Mouse (Mus musculus): Measurements from ENCODE around the gene Phactr1. TPM values are rescaled to one million over a fixed set of nuclear protein-coding genes. Genes with fewer than 3 reads are reported as not detected.

Phactr1 gene
- polyA plus RNA-seq, 1 experiment from 2014 or later = 7.9 TPM

DNA sequence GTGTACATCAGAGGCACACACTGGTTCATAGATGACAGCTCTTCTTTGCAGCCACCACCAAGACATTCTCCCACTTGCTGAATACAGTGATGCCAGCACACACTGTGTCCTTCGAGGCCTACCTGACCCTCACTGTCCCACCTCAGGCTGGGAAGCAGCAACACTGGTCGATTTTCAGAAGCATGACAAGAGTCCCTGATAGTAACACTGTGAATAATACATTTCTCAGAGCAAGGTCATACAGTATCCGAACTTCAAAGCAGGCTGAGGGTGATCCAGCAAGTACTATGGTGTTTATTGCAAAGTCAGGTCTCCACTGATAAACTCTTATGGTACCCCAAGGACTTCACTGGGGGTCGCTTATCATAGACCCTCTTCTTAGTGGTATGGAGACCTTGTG is 390.1 kb downstream of the Phactr1 start:
- Histone ChIP-seq H3K36me3 (no peaks in the 10 kb centered on the region), H3K27me3 (replicated peaks) (no peaks in the 10 kb centered on the region), H3K9ac (no peak overlapping the region), H3K4me3 (replicated peaks) (no peak overlapping the region), H3K27ac (no peak overlapping the region), H3K9me3 (no peaks in the 10 kb centered on the region), H3K4me1 (no peaks in the 10 kb centered on the region), H3K4me2 (no peak overlapping the region)
- 82% methylated on average over 4 of the region's 4 CpGs for WGBS
- ATAC-seq (ENCODE audit: insufficient read depth, low FRiP score, low read depth) = no peak

DNA sequence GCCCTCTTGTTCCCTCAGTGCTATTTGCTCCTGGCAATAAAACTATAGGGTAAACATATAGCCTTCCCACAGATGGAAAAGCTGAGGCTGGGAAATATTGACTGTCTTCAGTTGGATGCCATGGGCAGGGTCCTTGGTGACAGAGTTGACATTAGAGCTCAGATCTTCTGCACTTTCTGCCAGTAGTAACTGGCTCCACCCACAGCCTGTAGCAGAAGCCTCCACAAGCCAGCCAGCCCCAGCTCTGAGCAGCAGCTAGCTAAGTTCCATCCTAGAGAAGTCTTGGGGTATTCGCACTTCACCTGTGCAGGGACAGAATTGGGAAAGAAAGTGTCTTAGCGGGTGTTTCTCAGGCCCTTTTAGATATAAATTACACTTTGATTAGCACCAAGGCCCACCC is 390.5 kb downstream of the Phactr1 start:
- no peaks in the 10 kb centered on the region for H3K36me3 ChIP-seq
- no peak for ATAC-seq (ENCODE audit: insufficient read depth, low FRiP score, low read depth)
- H3K4me1 ChIP-seq = no peaks in the 10 kb centered on the region

DNA sequence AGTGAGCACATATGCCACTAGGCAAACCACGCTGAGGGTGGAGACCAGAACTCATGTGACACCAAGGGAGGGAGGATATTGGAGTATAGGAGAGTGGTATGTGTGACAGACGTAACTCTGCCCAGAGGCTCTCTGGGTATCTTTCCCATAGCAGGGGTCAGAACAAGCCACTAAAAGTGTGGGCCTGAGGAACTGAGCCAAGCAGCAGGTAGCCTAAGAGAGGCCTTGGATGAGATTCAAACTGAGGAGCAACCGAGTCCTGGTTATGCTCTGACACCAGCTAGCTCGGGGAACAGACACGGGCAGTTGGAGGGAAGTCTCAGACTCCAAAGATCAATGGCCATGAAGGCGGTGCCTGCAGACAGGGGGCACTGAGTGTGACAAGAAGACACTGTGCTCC is 395.0 kb downstream of the Phactr1 start:
- no peaks in the 10 kb centered on the region for H3K9me3 ChIP-seq
- 78% methylated on average over 6 of the region's 6 CpGs for WGBS
- H3K36me3 ChIP-seq = no peaks in the 10 kb centered on the region
- no peak overlapping the region for H3K4me3 ChIP-seq (replicated peaks)
- H3K9ac ChIP-seq = no peak overlapping the region
- no peak overlapping the region for H3K4me2 ChIP-seq
- no peak for ATAC-seq (ENCODE audit: insufficient read depth, low FRiP score, low read depth)
- H3K27me3 ChIP-seq (replicated peaks) = no peaks in the 10 kb centered on the region
- H3K4me1 ChIP-seq = no peaks in the 10 kb centered on the region
- H3K27ac ChIP-seq = no peak overlapping the region

More for the DNA sequence above, 390.5 kb downstream of the Phactr1 start:
- no peak overlapping the region for H3K4me3 ChIP-seq (replicated peaks)
- H3K9me3 ChIP-seq = no peaks in the 10 kb centered on the region
- H3K27me3 ChIP-seq (replicated peaks) = no peaks in the 10 kb centered on the region
- 92% methylated on average over 2 of the region's 2 CpGs for WGBS
- H3K27ac ChIP-seq = no peak overlapping the region
- H3K4me2 ChIP-seq = no peak overlapping the region
- H3K9ac ChIP-seq = no peak overlapping the region

DNA sequence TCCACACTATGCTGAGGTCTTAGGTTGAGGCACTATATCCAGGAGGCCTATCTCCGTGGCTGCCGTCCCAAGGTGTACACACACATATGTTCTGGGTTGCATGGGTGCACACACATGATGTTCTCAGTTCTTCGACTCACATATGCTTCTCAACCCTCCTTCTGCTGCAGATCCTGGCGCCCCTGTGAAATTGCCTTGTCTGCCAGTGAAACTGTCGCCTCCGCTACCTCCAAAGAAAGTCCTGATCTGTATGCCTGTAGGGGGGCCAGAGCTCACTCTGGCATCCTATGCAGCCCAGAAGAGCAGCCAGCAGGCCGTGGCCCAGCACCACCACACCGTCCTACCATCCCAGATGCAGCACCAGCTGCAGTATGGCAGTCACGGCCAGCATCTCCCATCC is 397.1 kb downstream of the Phactr1 start:
- no peak overlapping the region for H3K27ac ChIP-seq

DNA sequence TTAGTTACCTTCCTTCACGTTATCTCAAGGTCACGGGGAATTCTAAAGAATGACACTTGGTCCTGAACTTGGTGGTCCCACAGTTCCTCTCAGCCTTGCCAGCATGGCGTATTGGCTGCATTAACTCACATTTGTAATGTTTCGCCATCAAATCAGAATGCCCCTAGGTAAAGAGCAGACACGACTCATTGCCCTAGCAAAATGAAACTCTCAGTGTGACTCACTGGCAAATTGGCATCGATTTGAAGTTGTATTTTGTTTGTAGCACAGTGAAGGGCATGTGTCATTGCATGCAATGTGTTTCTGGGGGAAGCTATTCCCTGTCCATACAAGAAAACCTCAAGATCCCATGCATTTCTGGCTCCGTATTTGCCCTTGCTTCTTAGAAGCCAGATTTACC is 404.8 kb downstream of the Phactr1 start:
- H3K9me3 ChIP-seq = no peaks in the 10 kb centered on the region
- no peaks in the 10 kb centered on the region for H3K27me3 ChIP-seq (replicated peaks)
- H3K4me1 ChIP-seq = no peaks in the 10 kb centered on the region
- no peak overlapping the region for H3K4me2 ChIP-seq
- 86% methylated on average over 7 of the region's 7 CpGs for WGBS
- H3K4me3 ChIP-seq (replicated peaks) = no peak overlapping the region
- no peak overlapping the region for H3K27ac ChIP-seq
- no peaks in the 10 kb centered on the region for H3K36me3 ChIP-seq
- H3K9ac ChIP-seq = no peak overlapping the region
- ATAC-seq (ENCODE audit: insufficient read depth, low FRiP score, low read depth) = no peak

More for the DNA sequence above, 397.1 kb downstream of the Phactr1 start:
- Histone ChIP-seq H3K9ac (no peak overlapping the region), H3K4me1 (no peaks in the 10 kb centered on the region), H3K36me3 (no peaks in the 10 kb centered on the region), H3K27me3 (replicated peaks) (no peaks in the 10 kb centered on the region), H3K4me2 (no peak overlapping the region), H3K4me3 (replicated peaks) (no peak overlapping the region), H3K9me3 (no peaks in the 10 kb centered on the region)
- ATAC-seq (ENCODE audit: insufficient read depth, low FRiP score, low read depth) = no peak
- 90% methylated on average over 9 of the region's 9 CpGs for WGBS

DNA sequence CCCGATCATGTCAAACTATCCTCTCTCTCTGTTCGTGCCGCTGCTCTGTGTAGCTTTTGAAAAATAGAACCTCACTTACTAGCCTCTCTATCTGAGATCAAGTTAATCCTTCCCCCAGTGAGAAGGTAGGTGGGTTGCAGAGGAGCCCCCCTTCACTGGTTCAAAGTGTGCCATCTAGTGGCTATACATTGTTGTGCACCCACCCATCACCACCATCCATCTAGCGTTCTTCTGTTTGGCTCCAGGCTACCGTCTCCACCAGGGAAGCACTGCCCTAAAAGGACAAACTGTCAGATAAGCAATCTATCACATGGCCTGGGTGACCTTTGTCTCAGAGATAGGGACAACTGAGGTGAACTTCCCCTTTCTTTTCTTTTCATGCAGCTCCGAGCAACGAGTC is 413.9 kb downstream of the Phactr1 start:
- H3K27ac ChIP-seq = no peak overlapping the region
- no peaks in the 10 kb centered on the region for H3K36me3 ChIP-seq
- no peak overlapping the region for H3K4me3 ChIP-seq (replicated peaks)
- H3K9ac ChIP-seq = no peak overlapping the region
- 48% methylated on average over 7 of the region's 7 CpGs for WGBS
- H3K4me2 ChIP-seq = no peak overlapping the region
- ATAC-seq (ENCODE audit: insufficient read depth, low FRiP score, low read depth) = no peak
- no peaks in the 10 kb centered on the region for H3K27me3 ChIP-seq (replicated peaks)
- H3K4me1 ChIP-seq = no peaks in the 10 kb centered on the region
- H3K9me3 ChIP-seq = no peaks in the 10 kb centered on the region

DNA sequence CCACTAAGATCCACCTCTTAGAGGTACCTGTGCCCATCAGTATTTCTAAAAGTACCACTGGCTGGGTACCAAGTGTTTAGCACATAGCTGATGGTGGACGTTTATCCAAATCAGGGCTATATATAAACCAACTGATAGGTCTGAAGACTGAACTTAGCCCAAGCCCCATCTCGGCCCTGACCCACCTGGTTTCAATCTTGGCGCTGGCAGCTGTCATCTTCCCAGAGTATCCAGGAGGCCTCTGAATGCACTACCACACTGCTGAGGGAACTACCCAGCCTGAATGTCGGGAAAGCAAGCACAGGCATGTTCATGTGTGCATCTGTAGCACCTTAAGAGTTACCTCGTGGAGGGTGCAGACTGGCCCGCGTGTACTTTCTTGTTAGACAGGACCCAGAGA is 422.5 kb downstream of the Phactr1 start:
- Histone ChIP-seq H3K27ac (0 out of 2 replicates have a peak overlapping the region, but pooled peaks have one; percentile 4), H3K4me1 (no peaks in the 10 kb centered on the region), H3K36me3 (no peaks in the 10 kb centered on the region), H3K4me2 (no peak overlapping the region), H3K9me3 (no peaks in the 10 kb centered on the region), H3K4me3 (replicated peaks) (no peak overlapping the region), H3K27me3 (replicated peaks) (no peaks in the 10 kb centered on the region), H3K9ac (no peak overlapping the region)
- 65% methylated on average over 7 of the region's 7 CpGs for WGBS
- no peak for ATAC-seq (ENCODE audit: insufficient read depth, low FRiP score, low read depth)

DNA sequence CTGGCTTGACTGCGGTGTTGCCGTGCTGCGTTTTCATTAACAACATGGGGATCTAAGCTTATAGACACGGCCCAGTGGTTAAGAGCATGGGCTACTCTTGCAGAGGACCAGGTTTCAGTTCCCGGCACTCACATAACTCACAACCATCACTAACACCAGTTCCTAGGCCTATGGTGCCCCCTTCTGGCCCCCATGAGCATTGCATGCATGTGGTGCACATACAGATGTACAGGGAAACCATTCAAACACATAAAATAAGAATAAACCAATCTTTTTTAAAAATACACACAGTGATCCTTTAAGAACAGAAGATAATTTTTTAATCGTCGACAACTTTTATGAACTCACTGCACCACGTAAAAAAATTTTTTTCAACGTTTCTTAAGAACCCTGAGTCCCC is 424.1 kb downstream of the Phactr1 start:
- Histone ChIP-seq H3K9ac (no peak overlapping the region), H3K27ac (no peak overlapping the region), H3K4me1 (no peaks in the 10 kb centered on the region), H3K9me3 (no peaks in the 10 kb centered on the region), H3K27me3 (replicated peaks) (no peaks in the 10 kb centered on the region), H3K4me3 (replicated peaks) (no peak overlapping the region), H3K36me3 (no peaks in the 10 kb centered on the region), H3K4me2 (no peak overlapping the region)
- 94% methylated on average over 9 of the region's 9 CpGs for WGBS
- no peak for ATAC-seq (ENCODE audit: insufficient read depth, low FRiP score, low read depth)

DNA sequence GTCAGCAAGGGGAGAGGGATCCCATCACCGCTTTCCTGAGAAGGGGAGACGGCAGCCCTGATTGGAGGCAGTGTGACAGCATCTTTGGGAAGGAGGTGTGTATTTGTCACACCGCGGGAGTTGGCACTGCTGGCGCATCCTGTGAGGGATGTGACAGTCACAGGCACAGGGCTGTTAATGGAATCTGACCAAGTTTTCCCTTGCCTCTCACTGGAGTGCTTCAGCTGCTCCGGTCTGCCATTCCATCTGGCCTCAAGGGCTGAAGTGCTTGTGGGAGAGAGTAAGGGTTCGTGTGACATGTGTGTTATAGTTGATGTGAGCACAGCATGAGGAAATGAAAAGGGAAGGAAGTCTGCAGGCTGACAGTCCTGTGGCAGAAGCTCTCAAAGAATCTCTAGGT is 431.9 kb downstream of the Phactr1 start:
- H3K27me3 ChIP-seq (replicated peaks) = no peaks in the 10 kb centered on the region
- no peaks in the 10 kb centered on the region for H3K36me3 ChIP-seq
- H3K4me2 ChIP-seq = no peak overlapping the region
- H3K4me1 ChIP-seq = no peaks in the 10 kb centered on the region
- H3K4me3 ChIP-seq (replicated peaks) = no peak overlapping the region
- no peak for ATAC-seq (ENCODE audit: insufficient read depth, low FRiP score, low read depth)
- no peaks in the 10 kb centered on the region for H3K9me3 ChIP-seq
- 60% methylated on average over 7 of the region's 7 CpGs for WGBS
- no peak overlapping the region for H3K27ac ChIP-seq
- H3K9ac ChIP-seq = no peak overlapping the region

DNA sequence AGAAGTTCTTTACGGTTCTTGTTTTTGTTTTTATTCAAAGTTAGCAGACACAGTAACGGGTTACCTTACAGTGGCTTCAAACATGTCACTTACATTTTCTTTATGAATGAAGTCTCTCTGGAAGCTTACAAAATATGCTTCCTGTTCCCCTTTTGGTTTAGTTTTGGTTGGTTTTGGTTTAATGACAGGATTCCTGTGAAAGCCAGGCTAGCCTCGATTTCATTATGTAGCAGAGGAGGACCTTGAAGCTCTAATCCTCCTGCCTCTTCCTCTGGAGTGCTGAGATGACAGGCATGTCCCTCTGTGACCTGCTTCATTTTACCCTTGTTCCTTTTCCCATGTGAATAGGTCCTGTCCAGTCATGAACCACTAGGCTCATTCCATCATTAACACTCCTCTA is 432.3 kb downstream of the Phactr1 start:
- H3K9ac ChIP-seq = no peak overlapping the region
- H3K4me1 ChIP-seq = no peaks in the 10 kb centered on the region
- H3K4me3 ChIP-seq (replicated peaks) = no peak overlapping the region
- no peak overlapping the region for H3K27ac ChIP-seq
- ATAC-seq (ENCODE audit: insufficient read depth, low FRiP score, low read depth) = no peak
- no peaks in the 10 kb centered on the region for H3K36me3 ChIP-seq
- H3K9me3 ChIP-seq = no peaks in the 10 kb centered on the region
- WGBS = 75% methylated on average over 3 of the region's 3 CpGs
- H3K27me3 ChIP-seq (replicated peaks) = no peaks in the 10 kb centered on the region
- no peak overlapping the region for H3K4me2 ChIP-seq

DNA sequence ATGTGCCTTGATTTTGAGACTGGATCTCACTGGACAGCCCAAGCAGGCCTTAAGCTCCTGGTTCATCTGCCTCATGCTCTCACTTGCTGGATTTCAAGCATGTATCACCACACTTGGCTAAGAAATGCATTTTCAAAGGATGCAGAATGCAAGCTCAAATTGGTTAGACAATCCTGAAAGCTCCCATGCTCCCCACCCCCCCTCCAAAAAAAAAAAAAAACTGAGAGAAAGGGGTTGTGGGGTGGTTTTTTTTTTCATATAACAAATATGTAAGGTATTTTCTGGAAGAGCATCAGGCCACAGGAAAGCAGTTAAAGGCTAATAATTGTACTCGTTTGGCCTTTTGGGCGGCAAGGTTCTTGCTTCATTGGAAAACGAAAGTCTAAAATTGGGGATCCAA is 432.7 kb downstream of the Phactr1 start:
- Histone ChIP-seq H3K27me3 (replicated peaks) (no peaks in the 10 kb centered on the region), H3K27ac (no peak overlapping the region), H3K4me2 (no peak overlapping the region), H3K9me3 (no peaks in the 10 kb centered on the region), H3K4me3 (replicated peaks) (no peak overlapping the region), H3K36me3 (no peaks in the 10 kb centered on the region), H3K4me1 (no peaks in the 10 kb centered on the region), H3K9ac (no peak overlapping the region)
- WGBS = 89% methylated on average over 3 of the region's 3 CpGs
- no peak for ATAC-seq (ENCODE audit: insufficient read depth, low FRiP score, low read depth)

DNA sequence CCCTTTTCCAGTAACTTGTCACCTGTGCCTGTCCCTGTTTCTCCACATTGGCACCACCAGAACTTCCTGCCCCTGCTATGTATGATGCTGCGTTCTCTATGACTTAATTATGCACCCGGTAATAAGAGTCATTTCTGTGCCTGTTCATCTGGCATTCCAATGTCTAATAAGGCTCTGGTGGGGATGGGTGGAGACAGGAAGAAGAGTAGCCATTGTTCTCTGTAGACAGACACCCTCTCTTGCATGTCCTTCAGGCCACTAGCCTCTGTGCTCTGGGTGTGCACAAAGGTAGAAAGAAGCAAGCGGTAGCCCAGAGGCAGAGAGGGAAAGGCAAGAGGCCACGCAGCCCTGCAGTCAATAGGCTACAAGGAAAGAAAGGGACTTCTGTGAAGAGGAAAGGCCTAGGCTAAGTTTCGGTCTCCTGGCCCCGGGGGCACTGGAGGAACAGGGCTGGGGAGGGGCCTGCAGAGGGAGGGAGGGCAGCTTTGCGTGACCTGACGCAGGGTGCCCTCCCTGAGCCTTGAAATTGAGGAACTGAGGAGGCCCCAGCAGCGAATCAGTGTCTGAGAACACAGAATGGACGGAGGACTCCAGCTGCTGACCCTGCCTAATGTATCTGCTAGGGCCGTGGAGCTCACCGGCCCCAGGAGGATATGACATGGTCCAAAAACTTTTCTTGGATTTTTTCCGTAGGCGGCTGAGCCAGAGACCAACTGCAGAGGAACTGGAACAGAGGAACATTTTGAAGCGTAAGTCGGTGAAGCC is 442.1 kb downstream of the Phactr1 start:
- WGBS = 73% methylated on average over 16 of the region's 16 CpGs
- Histone ChIP-seq H3K36me3 (no peaks in the 10 kb centered on the region), H3K27ac (no peak overlapping the region), H3K4me3 (replicated peaks) (no peak overlapping the region), H3K9me3 (no peaks in the 10 kb centered on the region), H3K27me3 (replicated peaks) (no peaks in the 10 kb centered on the region), H3K4me2 (no peak overlapping the region), H3K9ac (no peak overlapping the region), H3K4me1 (peaks cover 11% of the 10 kb centered on the region; the same call in 1 of the 2 replicates)
- no peak for ATAC-seq (ENCODE audit: insufficient read depth, low FRiP score, low read depth)

Measured in stomach, embryonic 15.5 days (tissue).